Mouse (Mus musculus) midbrain, embryonic 16.5 days (tissue): ENCODE measurements at regions not wholly inside any gene's neighbourhood (a gene's known extent, or its start where the extent isn't known, plus 50 kb on each side); places are given as distances from the start of the nearest gene placed in this dataset.

ENCODE experiments used
- ATAC-seq: fragments of 200-750 bp; cut with Nextera tagmentation; 2 replicates; pipeline ENCODE4 v1.8.0; 2017; ENCODE audit warnings: moderate TSS enrichment
- H3K27ac ChIP-seq: fragments of 300-500 bp; sonication (generic); 2 replicates; pipeline ENCODE4 v1.5.1; 2014; ENCODE audit warnings: mild to moderate bottlenecking, low read length, mixed read lengths
- H3K27me3 ChIP-seq: fragments of 300-500 bp; sonication (generic); 2 replicates; pipeline ENCODE4 v1.6.1; 2014; ENCODE audit warnings: low read depth, low read length, mixed read lengths; ENCODE audit not compliant: control insufficient read depth, insufficient read depth
- H3K36me3 ChIP-seq: fragments of 300-500 bp; sonication (generic); 2 replicates; pipeline ENCODE4 v1.6.1; 2014; ENCODE audit warnings: mild to moderate bottlenecking, low read length, moderate library complexity, mixed read lengths; ENCODE audit not compliant: control insufficient read depth, insufficient read depth
- H3K4me1 ChIP-seq: fragments of 300-500 bp; sonication (generic); 2 replicates; pipeline ENCODE4 v1.6.1; 2014; ENCODE audit warnings: mild to moderate bottlenecking, low read length, mixed read lengths; ENCODE audit not compliant: control insufficient read depth, insufficient read depth
- H3K4me2 ChIP-seq: fragments of 300-500 bp; sonication (generic); 2 replicates; pipeline ENCODE4 v1.6.1; 2014; ENCODE audit warnings: mild to moderate bottlenecking, low read length, mixed read lengths
- H3K4me3 ChIP-seq: fragments of 300-500 bp; sonication (generic); 2 replicates; pipeline ENCODE4 v1.5.1; 2014; ENCODE audit warnings: low read depth, mild to moderate bottlenecking, low read length, moderate library complexity, mixed read lengths
- H3K9ac ChIP-seq: fragments of 300-500 bp; sonication (generic); 2 replicates; pipeline ENCODE4 v1.6.1; 2014; ENCODE audit warnings: low read depth, low read length, mixed read lengths
- H3K9me3 ChIP-seq: fragments of 300-500 bp; sonication (generic); replicated peaks from 2 replicates; pipeline ENCODE4 v1.6.1; 2014; ENCODE audit warnings: mild to moderate bottlenecking, low read length, mixed read lengths; ENCODE audit not compliant: control insufficient read depth, poor library complexity, severe bottlenecking
- WGBS: fragments of 180-500 bp; shearing (Covaris S2); extraction: QIAGEN DNeasy Blood & Tissue Kit; methylation state at CpG from one replicate; pipeline ENCODE4 v1.1.7; 2014; 5-methylcytosine and 5-hydroxymethylcytosine counted together

DNA sequence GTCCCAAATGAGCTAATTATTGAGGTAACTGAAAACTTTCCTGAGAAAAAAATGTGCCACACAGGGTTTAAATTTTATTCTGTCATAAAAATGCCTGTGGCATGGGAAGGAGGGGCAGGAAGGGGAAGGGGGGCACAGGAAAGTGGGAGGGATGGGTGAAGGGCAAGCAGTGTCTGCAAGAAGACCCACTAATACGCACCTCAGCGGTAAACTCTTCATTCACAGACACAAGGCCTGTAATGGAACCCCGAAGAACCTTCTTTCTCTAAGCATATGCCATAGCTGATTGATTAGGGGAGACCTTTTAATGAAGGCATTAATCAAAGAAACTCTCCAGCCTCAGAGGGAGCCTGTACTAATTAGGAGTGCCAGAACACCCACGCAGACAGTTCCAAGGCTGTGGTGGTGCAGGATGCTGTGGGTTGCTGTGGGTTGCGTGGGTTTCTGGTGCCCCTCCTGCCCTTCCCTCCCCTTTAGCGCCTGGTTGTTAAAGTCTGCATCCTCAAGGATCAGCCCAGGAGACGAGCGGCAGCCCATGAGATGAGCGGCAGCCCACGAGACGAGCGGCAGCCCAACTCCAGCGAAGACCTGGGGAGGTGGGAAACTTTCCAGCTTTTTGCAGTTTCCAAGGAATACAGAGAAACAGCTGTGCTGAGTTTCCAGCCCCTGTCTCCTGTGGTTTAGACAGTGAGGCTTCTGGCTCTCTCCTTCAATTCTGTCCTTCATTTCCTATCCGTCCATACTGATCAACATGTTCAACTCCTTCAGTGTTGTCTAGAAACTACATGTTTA, 110.1 kb downstream of the Sst start:
- 77% methylated on average over 14 of the region's 14 CpGs for WGBS
- no peaks in the 10 kb centered on the region for H3K36me3 ChIP-seq
- no peak overlapping the region for H3K9ac ChIP-seq
- no peaks in the 10 kb centered on the region for H3K9me3 ChIP-seq
- H3K4me2 ChIP-seq: no peak overlapping the region
- no peaks in the 10 kb centered on the region; the same call in 1 of the 2 replicates for H3K4me1 ChIP-seq
- no peaks in the 10 kb centered on the region for H3K27me3 ChIP-seq
- no peak overlapping the region for H3K4me3 ChIP-seq
- peak; percentile 71 for ATAC-seq
- H3K27ac ChIP-seq: no peak overlapping the region

DNA sequence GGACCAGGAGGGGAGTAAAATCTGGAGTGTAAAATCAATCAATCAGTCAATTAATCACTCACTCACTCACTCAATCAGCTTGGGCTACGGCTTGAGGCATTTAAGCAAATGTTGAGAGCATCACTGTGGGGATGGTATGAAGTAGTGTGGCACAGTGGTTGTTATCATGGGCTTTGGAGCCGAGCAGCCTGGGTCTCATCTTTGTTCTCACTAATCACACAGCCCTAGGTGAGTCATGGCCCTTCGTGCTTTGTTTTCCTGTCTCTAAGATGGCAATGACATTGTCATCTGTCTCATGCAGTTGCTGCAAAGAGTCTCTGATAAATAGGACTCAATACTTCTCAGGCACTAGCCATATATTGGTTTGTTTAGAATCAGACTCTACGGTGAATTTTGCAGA, 112.9 kb downstream of the Sst start:
- Histone ChIP-seq H3K27me3 (no peaks in the 10 kb centered on the region), H3K4me2 (no peak overlapping the region), H3K9ac (no peak overlapping the region), H3K4me1 (no peaks in the 10 kb centered on the region; the same call in 1 of the 2 replicates), H3K36me3 (no peaks in the 10 kb centered on the region), H3K4me3 (no peak overlapping the region), H3K9me3 (no peaks in the 10 kb centered on the region), H3K27ac (no peak overlapping the region)
- ATAC-seq: no peak
- 75% methylated on average over 4 of the region's 4 CpGs for WGBS

DNA sequence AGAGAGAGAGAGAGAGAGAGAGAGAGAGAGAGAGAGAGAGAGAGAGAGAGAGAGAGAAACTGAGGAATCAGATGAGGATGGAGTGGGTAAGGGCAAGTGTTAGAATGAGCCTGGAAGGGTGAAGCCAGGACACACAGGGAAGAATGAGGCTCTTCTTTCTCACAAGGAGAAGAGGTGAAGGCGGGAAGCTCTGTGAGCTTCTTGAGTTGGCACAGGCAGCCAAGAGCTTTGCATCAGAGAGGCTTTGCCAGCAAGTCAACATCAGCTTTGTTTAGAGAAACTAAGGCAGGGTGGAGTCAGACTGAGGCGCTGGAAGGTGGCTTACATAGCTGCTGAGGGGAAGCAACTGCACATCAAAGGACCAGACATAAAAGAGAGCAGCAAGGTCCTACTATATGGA, 113.7 kb downstream of the Sst start:
- H3K36me3 ChIP-seq: no peaks in the 10 kb centered on the region
- H3K9me3 ChIP-seq: no peaks in the 10 kb centered on the region
- no peak overlapping the region for H3K4me3 ChIP-seq
- no peak overlapping the region for H3K9ac ChIP-seq
- WGBS: 56% methylated on average over 2 of the region's 2 CpGs
- H3K4me1 ChIP-seq: no peaks in the 10 kb centered on the region; the same call in 1 of the 2 replicates
- ATAC-seq: no peak
- H3K4me2 ChIP-seq: no peak overlapping the region
- H3K27me3 ChIP-seq: no peaks in the 10 kb centered on the region
- H3K27ac ChIP-seq: no peak overlapping the region

DNA sequence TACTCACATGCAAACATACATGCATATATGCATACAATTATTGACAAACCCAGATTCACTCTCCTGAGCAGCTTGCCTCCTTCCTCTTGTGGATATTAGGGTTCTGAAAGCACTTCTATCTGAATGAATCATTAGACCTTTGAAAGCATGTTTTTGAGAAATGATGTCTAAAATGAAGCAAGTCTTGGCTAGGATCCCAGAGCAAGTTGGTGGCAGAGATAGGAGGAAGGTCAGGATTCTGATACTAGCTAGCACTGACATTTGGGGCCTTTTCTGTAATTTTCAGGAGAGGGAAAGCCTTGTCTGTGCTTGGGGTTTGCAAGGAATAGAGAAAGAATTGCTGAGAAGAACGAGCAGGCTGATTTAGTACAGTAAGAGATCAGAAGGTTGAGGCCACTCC, 114.3 kb downstream of the Sst start:
- Histone ChIP-seq H3K36me3 (no peaks in the 10 kb centered on the region), H3K27me3 (no peaks in the 10 kb centered on the region), H3K4me2 (no peak overlapping the region), H3K9me3 (no peaks in the 10 kb centered on the region), H3K9ac (no peak overlapping the region), H3K4me3 (no peak overlapping the region), H3K27ac (no peak overlapping the region), H3K4me1 (no peaks in the 10 kb centered on the region; the same call in 1 of the 2 replicates)
- 58% methylated on average over 1 of the region's 1 CpGs for WGBS
- no peak for ATAC-seq

DNA sequence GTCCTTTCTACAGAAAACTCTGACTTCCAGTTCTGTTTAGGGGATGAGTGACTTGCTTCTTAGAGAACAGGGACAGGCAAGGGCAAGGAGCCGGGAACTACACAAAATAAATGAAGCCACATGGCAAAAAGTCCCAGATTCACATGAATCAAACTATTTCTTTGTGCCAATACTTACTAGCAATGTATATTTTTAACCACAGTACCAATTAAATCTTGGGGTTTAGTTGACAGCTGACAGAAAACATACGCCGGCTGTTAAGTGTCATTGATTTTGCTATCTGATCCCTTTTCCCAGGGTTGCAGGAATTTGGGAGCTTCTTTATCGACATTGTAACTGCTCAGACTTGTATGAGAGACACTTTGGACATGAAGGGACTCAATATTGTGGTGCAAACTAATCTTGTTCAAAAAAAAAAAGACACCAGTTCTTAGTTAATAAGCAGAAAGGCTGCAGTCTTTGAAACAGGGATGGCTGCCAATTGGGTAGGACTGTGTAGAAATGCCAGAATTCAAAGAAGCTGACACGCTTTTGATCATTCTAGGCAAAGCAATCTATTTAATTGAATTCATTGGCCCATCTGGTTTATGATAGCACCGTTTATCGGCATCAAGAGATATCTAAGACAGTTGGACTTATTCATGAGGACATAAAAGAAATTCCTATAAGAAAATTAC, 132.5 kb downstream of the Sst start:
- Histone ChIP-seq H3K4me1 (no peaks in the 10 kb centered on the region), H3K9me3 (no peaks in the 10 kb centered on the region), H3K36me3 (no peaks in the 10 kb centered on the region), H3K27me3 (no peaks in the 10 kb centered on the region), H3K27ac (no peak overlapping the region), H3K4me2 (no peak overlapping the region), H3K9ac (no peak overlapping the region), H3K4me3 (no peak overlapping the region)
- ATAC-seq: no peak
- WGBS: 65% methylated on average over 7 of the region's 7 CpGs

DNA sequence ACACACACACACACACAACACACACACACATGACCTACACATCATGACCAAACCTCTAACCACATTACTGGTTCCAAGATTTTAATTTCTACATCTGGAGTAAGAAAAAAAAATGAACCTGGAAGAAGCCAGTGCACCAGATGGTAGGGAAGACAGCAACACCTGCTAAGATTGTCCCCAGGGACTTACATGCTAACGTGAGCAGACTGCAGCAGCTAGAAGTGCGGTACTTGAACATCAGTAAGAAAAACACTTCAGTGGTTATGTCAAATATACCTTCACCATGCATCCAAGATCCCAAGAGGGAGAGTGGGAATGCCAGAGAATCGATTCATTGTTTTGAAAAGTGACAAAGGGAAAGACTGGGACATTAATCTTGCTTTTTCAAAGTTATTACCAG, 153.7 kb downstream of the Sst start:
- Histone ChIP-seq H3K27me3 (no peaks in the 10 kb centered on the region), H3K9me3 (no peaks in the 10 kb centered on the region), H3K27ac (no peak overlapping the region), H3K9ac (no peak overlapping the region), H3K4me3 (no peak overlapping the region), H3K36me3 (no peaks in the 10 kb centered on the region), H3K4me2 (no peak overlapping the region), H3K4me1 (no peaks in the 10 kb centered on the region)
- 0 out of 2 replicates have a peak, but pooled peaks have one; percentile 11 for ATAC-seq
- 48% methylated on average over 3 of the region's 3 CpGs for WGBS

DNA sequence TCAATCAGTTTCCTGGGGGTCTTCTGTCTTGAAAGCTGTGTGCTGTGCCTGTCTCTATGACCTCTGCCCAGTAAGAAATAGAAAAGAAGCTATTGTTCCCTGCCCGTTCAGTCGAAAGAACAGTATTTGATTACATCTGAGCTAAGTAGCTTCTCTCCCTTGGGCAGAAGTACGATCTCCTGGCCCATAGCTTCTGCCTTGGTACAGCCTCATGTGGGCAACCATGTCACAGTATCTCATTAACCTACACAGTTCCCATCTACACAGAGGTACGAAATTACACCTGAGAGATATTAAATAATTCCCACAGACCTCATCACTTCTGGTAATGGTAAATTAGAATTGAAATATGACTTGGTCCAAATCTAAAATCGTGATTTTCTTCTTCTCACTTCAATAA, 155.0 kb downstream of the Sst start:
- H3K9ac ChIP-seq: no peak overlapping the region
- no peaks in the 10 kb centered on the region for H3K27me3 ChIP-seq
- no peak overlapping the region for H3K4me2 ChIP-seq
- ATAC-seq: no peak
- no peak overlapping the region for H3K27ac ChIP-seq
- no peak overlapping the region for H3K4me3 ChIP-seq
- 36% methylated on average over 5 of the region's 5 CpGs for WGBS
- no peaks in the 10 kb centered on the region for H3K9me3 ChIP-seq
- no peaks in the 10 kb centered on the region for H3K4me1 ChIP-seq
- H3K36me3 ChIP-seq: no peaks in the 10 kb centered on the region

DNA sequence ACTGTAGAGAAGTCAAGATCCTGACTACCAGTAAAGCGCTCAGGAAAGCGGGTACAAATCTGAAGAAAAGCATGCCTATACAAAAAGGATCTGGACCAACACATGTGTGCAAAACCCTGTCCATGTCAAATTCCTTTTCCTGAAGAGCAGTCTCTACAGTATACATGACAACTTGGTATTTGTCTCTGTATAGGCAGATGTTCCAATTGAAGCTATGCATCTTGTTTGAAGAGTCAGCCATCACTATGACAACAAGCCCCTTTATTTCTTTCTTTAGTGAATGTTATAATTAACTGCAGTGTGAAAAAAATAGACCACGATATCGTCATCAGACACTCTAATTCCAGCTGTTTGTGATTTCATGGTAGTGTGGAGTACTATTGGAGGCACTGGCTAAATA, 164.2 kb downstream of the Sst start:
- Histone ChIP-seq H3K9me3 (no peaks in the 10 kb centered on the region), H3K27me3 (no peaks in the 10 kb centered on the region), H3K4me3 (no peak overlapping the region), H3K4me1 (no peaks in the 10 kb centered on the region), H3K9ac (no peak overlapping the region), H3K4me2 (no peak overlapping the region), H3K36me3 (no peaks in the 10 kb centered on the region), H3K27ac (no peak overlapping the region)
- WGBS: 78% methylated on average over 4 of the region's 4 CpGs
- no peak for ATAC-seq

DNA sequence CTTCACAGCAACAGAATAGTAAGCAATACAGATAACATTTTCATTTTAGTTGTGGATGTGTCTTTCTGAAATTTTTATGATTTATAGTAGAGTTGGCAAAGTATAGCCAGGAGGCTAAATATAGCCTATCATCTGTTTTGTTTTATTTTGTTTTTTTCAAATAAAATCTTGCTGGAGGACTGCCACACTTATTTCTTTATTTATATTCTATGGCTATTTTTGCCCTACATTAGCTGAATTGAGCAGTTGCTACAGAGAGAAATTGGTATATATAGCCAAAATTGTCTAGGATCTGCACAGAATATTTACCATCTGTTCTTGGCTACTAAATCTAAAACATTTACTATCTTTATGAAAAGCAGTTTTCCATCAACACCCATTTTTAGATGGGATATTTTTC, 169.0 kb downstream of the Sst start:
- H3K27ac ChIP-seq: no peak overlapping the region
- ATAC-seq: no peak

More for the DNA sequence above, 169.0 kb downstream of the Sst start:
- H3K4me2 ChIP-seq: no peak overlapping the region
- no peak overlapping the region for H3K4me3 ChIP-seq
- 0 out of 2 replicates have a peak, but pooled peaks cover 4% of the 10 kb centered on the region for H3K9me3 ChIP-seq
- no peaks in the 10 kb centered on the region for H3K27me3 ChIP-seq
- H3K4me1 ChIP-seq: no peaks in the 10 kb centered on the region
- no peak overlapping the region for H3K9ac ChIP-seq
- H3K36me3 ChIP-seq: no peaks in the 10 kb centered on the region
